Mouse (Mus musculus): Measurements from ENCODE around the gene Zswim8. TPM values are rescaled to one million over a fixed set of nuclear protein-coding genes. Genes with fewer than 3 reads are reported as not detected.

Gene Zswim8
- polyA plus RNA-seq, 1 experiment from 2014 or later = 21.6 TPM

- Histone ChIP-seq H3K36me3 (replicated peaks; ENCODE audit: control insufficient read depth, insufficient read depth, low read depth, low read length) (peaks cover 3% of the 10 kb centered on the region; the same call in 1 of the 2 replicates), H3K9ac (replicated peaks; ENCODE audit: low read length) (no peak overlapping the region), H3K4me3 (ENCODE audit: low read depth, low read length) (no peak overlapping the region), H3K9me3 (replicated peaks; ENCODE audit: control insufficient read depth, low read length) (no peaks in the 10 kb centered on the region), H3K27ac (replicated peaks; ENCODE audit: low read depth, low read length) (no peak overlapping the region), H3K27me3 (ENCODE audit: control insufficient read depth, insufficient read depth, low read length) (no peaks in the 10 kb centered on the region), H3K4me1 (ENCODE audit: control insufficient read depth, insufficient read depth, low read length) (no peaks in the 10 kb centered on the region), H3K4me2 (ENCODE audit: low read depth, low read length) (no peak overlapping the region)
- ATAC-seq (replicated peaks; ENCODE audit: insufficient number of reproducible peaks, low FRiP score, low TSS enrichment, low read depth) = no peak
- WGBS = 85% methylated on average over 6 of the region's 6 CpGs
- DNase-seq (ENCODE audit: low spot score) = no peak
Measured at GRCm38 (mm10) chr14:20772808-20773207, 65.5 kb downstream of the Zswim8 start.

Small RNA genes lying within 50 kb of the gene (microRNA-seq; reads per million reads assigned to microRNA genes)
- not detected for gene Mir6946 (ENCODE audit: borderline number of aligned reads)

Other genes starting within 250 kb of the Zswim8 start
- 27.8 and 30.0 TPM in 2 replicates for gene Anxa7, start 227.4 kb upstream of the Zswim8 start, polyA plus RNA-seq (2014; fragmentation: Nextera tagmentation; extraction: Ambion mirVana)
- 0.53 and 0.66 TPM in 2 replicates for gene Mss51, start 210.7 kb upstream of the Zswim8 start, polyA plus RNA-seq (2014; fragmentation: Nextera tagmentation; extraction: Ambion mirVana)
- 54.6 and 62.5 TPM in 2 replicates for gene Ppp3cb, start 161.0 kb upstream of the Zswim8 start, polyA plus RNA-seq (2014; fragmentation: Nextera tagmentation; extraction: Ambion mirVana)
- gene Usp54, start 66.5 kb upstream of the Zswim8 start, polyA plus RNA-seq (2014; fragmentation: Nextera tagmentation; extraction: Ambion mirVana) = 12.6 and 14.4 TPM in 2 replicates
- 0.58 and 1.2 TPM in 2 replicates for gene Myoz1, start 51.0 kb upstream of the Zswim8 start, polyA plus RNA-seq (2014; fragmentation: Nextera tagmentation; extraction: Ambion mirVana)
- 1.6 and 2.2 TPM in 2 replicates for gene Synpo2l, start 39.2 kb upstream of the Zswim8 start, polyA plus RNA-seq (2014; fragmentation: Nextera tagmentation; extraction: Ambion mirVana)
- gene Sec24c, start 33.2 kb upstream of the Zswim8 start, polyA plus RNA-seq (2014; fragmentation: Nextera tagmentation; extraction: Ambion mirVana) = 73.7 and 76.8 TPM in 2 replicates
- 19.9 and 21.0 TPM in 2 replicates for gene Fut11, start 12.6 kb upstream of the Zswim8 start, polyA plus RNA-seq (2014; fragmentation: Nextera tagmentation; extraction: Ambion mirVana)
- gene Chchd1, start 4.5 kb upstream of the Zswim8 start, polyA plus RNA-seq (2014; fragmentation: Nextera tagmentation; extraction: Ambion mirVana) = 254 and 257 TPM in 2 replicates
- 23.3 and 24.5 TPM in 2 replicates for gene Ndst2, start 27.0 kb downstream of the Zswim8 start, polyA plus RNA-seq (2014; fragmentation: Nextera tagmentation; extraction: Ambion mirVana)
- 47.1 and 58.4 TPM in 2 replicates for gene Camk2g, start 86.5 kb downstream of the Zswim8 start, polyA plus RNA-seq (2014; fragmentation: Nextera tagmentation; extraction: Ambion mirVana)
- 0.83 and 1.0 TPM in 2 replicates for gene Plau, start 129.1 kb downstream of the Zswim8 start, polyA plus RNA-seq (2014; fragmentation: Nextera tagmentation; extraction: Ambion mirVana)
- 40.4 and 43.8 TPM in 2 replicates for gene Vcl, start 221.8 kb downstream of the Zswim8 start, polyA plus RNA-seq (2014; fragmentation: Nextera tagmentation; extraction: Ambion mirVana)